Mouse (Mus musculus) brain, embryonic 14.5 days (tissue): Measurements from ENCODE around the gene C87977. TPM values are rescaled to one million over a fixed set of nuclear protein-coding genes. Genes with fewer than 3 reads are reported as not detected.
"Not testable (repeated sequence)": the region's sequence is repeated elsewhere in the genome, so short reads cannot be mapped to it uniquely, and the experiment has no call there.

Experiments
- DNase-seq: peaks from one replicate; pipeline ENCODE4 v3.0.0-alpha.2; 2011; ENCODE audit warnings: low read depth
- CTCF ChIP-seq: fragments of 200-500 bp; IDR thresholded peaks from 2 replicates; pipeline ENCODE4 v1.5.1; 2012; ENCODE audit warnings: inconsistent platforms, mild to moderate bottlenecking, moderate library complexity, borderline replicate concordance; ENCODE audit not compliant: insufficient read depth, insufficient read length; ENCODE audit errors: extremely low read depth
- POLR2A ChIP-seq: fragments of 200-500 bp; IDR thresholded peaks from 2 replicates; pipeline ENCODE4 v1.6.1; 2012; ENCODE audit warnings: mild to moderate bottlenecking, inconsistent platforms, borderline replicate concordance; ENCODE audit not compliant: poor library complexity, insufficient read depth, insufficient read length, severe bottlenecking; ENCODE audit errors: extremely low read depth
- polyA plus RNA-seq: library from polyadenylated mRNA; depleted of rRNA; stranded (reverse); fragments of >200 nt; gene quantifications from 2 replicates; pipeline ENCODE4 v1.2.3, GENCODE M21; 2012; rRNA removed

The C87977 gene
- polyA plus RNA-seq: not detected in 2 replicates

GRCm38 (mm10) chr4:144213218-144213617 lies at the start of gene C87977:
Gene C87977 (minus strand): TSS chr4:144213318.
- not testable (repeated sequence) for DNase-seq

DNA sequence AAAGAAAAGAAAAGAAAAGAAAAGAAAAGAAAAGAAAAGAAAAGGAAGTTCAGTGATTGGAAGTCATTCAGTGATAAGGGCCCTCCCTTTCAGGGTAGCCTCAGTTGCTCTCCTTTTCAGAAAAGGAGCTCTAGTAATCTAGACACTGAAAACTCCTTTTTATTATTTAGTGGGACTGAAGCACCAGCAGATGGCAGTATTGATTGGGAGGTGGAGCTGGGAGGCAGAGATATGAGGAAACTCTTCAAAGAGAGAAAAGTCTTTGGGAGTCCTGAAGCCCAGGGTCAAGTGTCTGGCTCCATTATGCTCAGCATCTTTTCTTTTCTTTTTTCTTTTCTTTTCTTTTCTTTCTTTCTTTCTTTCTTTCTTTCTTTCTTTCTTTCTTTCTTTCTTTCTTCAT lies 41.6 kb upstream of the C87977 start:
- DNase-seq: not testable (repeated sequence)

GRCm38 (mm10) chr4:144190419-144190818 lies 22.7 kb downstream of the C87977 start, which contains the start of gene Oog2:
Gene Oog2 (plus strand): TSS chr4:144190719.
- no peak for DNase-seq
- no peak for TF ChIP-seq CTCF
- TF ChIP-seq POLR2A: no peak

DNA sequence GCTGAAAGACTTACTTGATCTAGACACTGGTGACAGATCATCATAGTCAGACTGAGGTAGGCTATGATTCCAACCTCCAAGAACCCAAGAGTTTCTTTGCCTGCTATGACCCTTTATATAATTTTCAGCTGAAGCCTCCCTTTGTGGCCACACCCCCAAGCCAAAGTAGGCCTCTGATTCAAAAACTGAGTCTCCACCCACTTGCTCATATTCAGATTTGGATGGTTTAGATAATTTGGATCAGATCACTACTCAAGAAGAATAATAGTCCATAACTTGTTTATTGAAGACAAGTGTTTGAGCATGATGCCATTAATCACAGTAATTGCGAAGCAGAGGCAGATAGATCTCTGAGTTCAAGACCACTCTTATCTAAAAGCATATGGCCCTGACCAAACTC lies 50.6 kb downstream of the C87977 start, which contains the start of gene Oog3:
Gene Oog3, minus strand, starts transcription at position 101 of the 400 bp plus-strand sequence.
- TF ChIP-seq CTCF (no peak), POLR2A (no peak)
- no peak for DNase-seq

Other genes with a start within 250 kb of the C87977 start
- gene Gm13101, start 246.4 kb downstream of the C87977 start, polyA plus RNA-seq: not detected in 2 replicates
- gene Pramef17, start 218.9 kb downstream of the C87977 start, polyA plus RNA-seq: not detected in 2 replicates
- not detected in 2 replicates for gene Pramel4, start 154.2 kb downstream of the C87977 start, polyA plus RNA-seq
- gene Gm13102, start 106.8 kb downstream of the C87977 start, polyA plus RNA-seq: not detected in 2 replicates
- not detected in 2 replicates for gene Oog3, start 50.7 kb downstream of the C87977 start, polyA plus RNA-seq
- gene Oog2, start 22.6 kb downstream of the C87977 start, polyA plus RNA-seq: not detected in 2 replicates
- gene Pramel5, start 67.2 kb upstream of the C87977 start, polyA plus RNA-seq: not detected in 2 replicates
- not detected in 2 replicates for gene Gm13128, start 116.9 kb upstream of the C87977 start, polyA plus RNA-seq
- not detected in 2 replicates for gene Gm13119, start 144.6 kb upstream of the C87977 start, polyA plus RNA-seq
- not detected in 2 replicates for gene Pramef20, start 164.6 kb upstream of the C87977 start, polyA plus RNA-seq
- 0.04 and 0.05 TPM in 2 replicates for gene Pramef12, start 195.1 kb upstream of the C87977 start, polyA plus RNA-seq
- gene 1700012P22Rik, start 225.5 kb upstream of the C87977 start, polyA plus RNA-seq: 0.08 TPM in 1 of 2 replicates, not detected in the other
- gene Gm9944, start 240.0 kb upstream of the C87977 start, polyA plus RNA-seq: not detected in 2 replicates